Mouse (Mus musculus) CD4-positive, CD25-positive, alpha-beta regulatory T cell, adult 2 months (primary cell): ENCODE data around the gene Hnf4a.

Experiments used
- DNase-seq: peaks from one replicate; pipeline ENCODE4 v3.0.0-alpha.2; 2012; ENCODE audit warnings: low read depth, low spot score

Hnf4a gene

GRCm38 (mm10) chr2:163593636-163594282 lies 87.2 kb downstream of the Hnf4a start:
- no peak for DNase-seq

GRCm38 (mm10) chr2:163595119-163595518 lies 88.5 kb downstream of the Hnf4a start:
- DNase-seq = no peak

GRCm38 (mm10) chr2:163596057-163596872 lies 89.7 kb downstream of the Hnf4a start:
- no peak for DNase-seq

GRCm38 (mm10) chr2:163596873-163597155 lies 90.2 kb downstream of the Hnf4a start:
- DNase-seq = no peak

GRCm38 (mm10) chr2:163597661-163598060 lies 91.1 kb downstream of the Hnf4a start:
- peak; percentile 83 for DNase-seq

- peak; percentile 85 for DNase-seq
Observed at GRCm38 (mm10) chr2:163599226-163599625, 92.6 kb downstream of the Hnf4a start.

- no peak for DNase-seq
Observed at GRCm38 (mm10) chr2:163601066-163601465, 94.5 kb downstream of the Hnf4a start.

- DNase-seq = no peak
Observed at GRCm38 (mm10) chr2:163601712-163602100, 95.1 kb downstream of the Hnf4a start.

GRCm38 (mm10) chr2:163602101-163602971 lies 95.7 kb downstream of the Hnf4a start, which contains the start of gene Ttpal:
Gene Ttpal (plus strand): TSS chr2:163602314.
- peak; percentile 95 for DNase-seq

- no peak for DNase-seq
Observed at GRCm38 (mm10) chr2:163606161-163606560, 99.6 kb downstream of the Hnf4a start.

GRCm38 (mm10) chr2:163608008-163608407 lies 101.4 kb downstream of the Hnf4a start:
- DNase-seq = no peak

- DNase-seq = no peak
Observed at GRCm38 (mm10) chr2:163609281-163609975, 102.8 kb downstream of the Hnf4a start.

GRCm38 (mm10) chr2:163611176-163611575 lies 104.6 kb downstream of the Hnf4a start:
- no peak for DNase-seq

GRCm38 (mm10) chr2:163613206-163613605 lies 106.6 kb downstream of the Hnf4a start:
- DNase-seq = no peak

GRCm38 (mm10) chr2:163613990-163614389 lies 107.4 kb downstream of the Hnf4a start:
- no peak for DNase-seq

- DNase-seq = no peak
Observed at GRCm38 (mm10) chr2:163615401-163615800, 108.8 kb downstream of the Hnf4a start.

- no peak for DNase-seq
Observed at GRCm38 (mm10) chr2:163615906-163616651, 109.5 kb downstream of the Hnf4a start.

- DNase-seq = no peak
Observed at GRCm38 (mm10) chr2:163616652-163617227, 110.1 kb downstream of the Hnf4a start.

- DNase-seq = no peak
Observed at GRCm38 (mm10) chr2:163617232-163617863, 110.7 kb downstream of the Hnf4a start.

GRCm38 (mm10) chr2:163617874-163618273 lies 111.3 kb downstream of the Hnf4a start:
- no peak for DNase-seq
